Mouse (Mus musculus) regulatory T cell (primary cell): ENCODE results near the gene Clec16a.

Experiments
- in situ Hi-C: fragments of 300-600 bp; cut with MboI, MseI; formaldehyde crosslinking; loops from one replicate; pipeline ENCODE4 v1.15.1; 2025; ENCODE audit warnings: high pct_unique_total_duplicates

Clec16a gene

GRCm38 (mm10) chr16:10749226-10749625 is 204.1 kb downstream of the Clec16a start:
- in situ Hi-C loops = no loop called here

GRCm38 (mm10) chr16:10749824-10750223 is 204.7 kb downstream of the Clec16a start:
- in situ Hi-C loops = no loop called here

DNA sequence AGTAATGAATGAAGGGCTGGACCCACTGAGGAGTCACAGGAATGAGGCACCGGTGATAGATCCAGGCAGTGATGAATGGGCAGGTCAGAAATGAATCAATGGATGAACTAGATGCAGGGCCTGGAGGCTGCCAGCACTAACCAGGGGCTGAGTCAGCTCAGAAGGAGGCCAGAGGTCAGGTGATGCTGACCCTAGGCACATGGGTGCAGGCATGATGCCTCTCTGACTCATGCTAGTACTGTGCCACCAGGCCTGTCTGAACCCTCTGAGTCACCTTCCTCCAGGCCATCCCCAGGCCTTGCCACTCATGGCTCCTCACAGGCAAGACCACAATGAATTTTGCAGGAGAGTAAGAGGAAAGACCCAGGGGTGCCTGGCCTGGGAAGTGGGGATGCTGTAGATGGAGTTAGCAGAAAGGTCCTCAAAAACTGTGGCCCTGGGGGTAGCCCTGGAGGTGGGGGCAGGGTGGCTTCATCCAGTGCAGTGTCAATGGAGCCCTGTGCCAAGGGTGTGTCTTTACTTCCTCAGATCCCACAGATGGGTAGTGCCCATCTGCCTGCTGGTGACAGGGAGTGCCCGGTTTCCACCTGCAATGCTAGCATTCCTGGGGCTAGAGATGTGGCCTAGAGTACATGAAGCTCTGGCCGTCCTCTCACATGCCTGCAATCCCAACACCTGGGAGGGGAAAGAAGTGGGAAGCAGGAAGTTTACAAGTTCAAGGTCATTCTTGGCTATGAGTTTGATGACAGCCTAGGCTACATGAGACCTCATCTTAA is 209.6 kb downstream of the Clec16a start:
- in situ Hi-C loops = no loop called here

GRCm38 (mm10) chr16:10756168-10756567 is 211.0 kb downstream of the Clec16a start:
- in situ Hi-C loops = no loop called here

- in situ Hi-C loops = no loop called here
Observed at GRCm38 (mm10) chr16:10761182-10761581, 216.0 kb downstream of the Clec16a start.

DNA sequence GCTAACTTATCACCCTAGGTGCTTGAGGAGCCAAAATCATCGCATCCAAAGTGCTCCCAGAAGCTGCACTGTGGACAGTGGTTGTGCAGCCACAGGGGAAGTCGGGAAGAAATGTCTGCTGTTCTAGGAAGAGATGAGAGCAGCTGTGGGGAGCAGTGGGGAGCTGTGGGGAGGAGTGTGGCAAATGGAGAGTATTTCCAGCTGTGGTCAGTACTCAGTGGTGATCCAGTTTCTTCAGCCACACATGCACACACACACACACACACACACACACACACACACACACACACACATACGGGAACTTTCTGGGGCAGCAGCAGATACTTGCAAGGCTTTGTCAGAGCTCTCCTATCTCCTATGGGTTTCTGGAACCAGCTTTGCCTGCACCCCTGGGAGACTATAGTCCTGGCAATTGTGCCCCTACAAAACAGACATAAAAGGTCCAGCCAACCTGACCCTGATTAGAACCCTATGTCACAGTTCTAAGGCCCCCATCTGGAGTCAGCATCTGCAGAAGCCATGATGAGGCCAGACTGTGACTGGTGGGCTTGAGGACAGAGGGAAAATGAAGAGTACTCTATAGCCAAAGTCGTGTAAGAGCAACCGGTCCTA is 217.5 kb downstream of the Clec16a start:
- in situ Hi-C loops = no loop called here

GRCm38 (mm10) chr16:10763540-10764264 is 218.6 kb downstream of the Clec16a start:
- in situ Hi-C loops = no loop called here

DNA sequence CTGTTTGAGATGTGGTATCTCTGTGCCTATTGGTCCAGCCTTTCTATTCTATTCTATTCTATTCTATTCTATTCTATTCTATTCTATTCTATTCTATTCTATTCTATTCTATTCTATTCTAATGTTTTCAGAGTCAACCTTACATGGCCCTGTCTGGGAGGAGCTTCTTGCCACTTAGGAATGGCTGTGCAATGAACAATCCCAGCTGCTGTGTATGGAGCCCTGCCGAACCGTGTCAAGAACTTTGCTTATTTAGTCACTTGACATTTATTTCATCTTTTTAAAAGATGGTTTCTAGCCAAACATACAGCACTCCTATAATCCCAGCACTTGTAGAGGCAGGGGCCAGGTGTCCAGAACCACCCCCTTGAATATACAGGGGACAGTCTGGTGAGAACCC is 219.2 kb downstream of the Clec16a start:
- in situ Hi-C loops = no loop called here

DNA sequence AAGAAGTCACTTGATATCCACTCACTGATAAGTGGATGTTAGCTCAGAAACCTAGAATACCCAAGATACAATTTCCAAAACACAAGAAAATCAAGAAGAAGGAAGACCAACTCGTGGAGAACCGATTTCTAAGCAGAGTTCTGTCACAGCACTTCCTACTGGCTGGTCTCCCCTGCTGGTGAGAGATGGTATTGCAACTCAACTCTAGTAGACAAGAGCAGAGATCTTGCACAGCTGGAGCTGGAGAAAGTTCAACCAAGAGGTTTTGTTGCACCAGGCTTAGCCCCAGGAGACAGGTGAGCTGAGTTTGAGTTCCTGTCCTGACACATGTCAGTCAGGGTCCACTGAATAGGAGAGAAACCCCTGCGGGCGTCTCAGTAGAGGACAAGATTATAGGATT is 222.0 kb downstream of the Clec16a start:
- in situ Hi-C loops = no loop called here

- in situ Hi-C loops = no loop called here
Observed at GRCm38 (mm10) chr16:10768821-10769220, 223.7 kb downstream of the Clec16a start.

DNA sequence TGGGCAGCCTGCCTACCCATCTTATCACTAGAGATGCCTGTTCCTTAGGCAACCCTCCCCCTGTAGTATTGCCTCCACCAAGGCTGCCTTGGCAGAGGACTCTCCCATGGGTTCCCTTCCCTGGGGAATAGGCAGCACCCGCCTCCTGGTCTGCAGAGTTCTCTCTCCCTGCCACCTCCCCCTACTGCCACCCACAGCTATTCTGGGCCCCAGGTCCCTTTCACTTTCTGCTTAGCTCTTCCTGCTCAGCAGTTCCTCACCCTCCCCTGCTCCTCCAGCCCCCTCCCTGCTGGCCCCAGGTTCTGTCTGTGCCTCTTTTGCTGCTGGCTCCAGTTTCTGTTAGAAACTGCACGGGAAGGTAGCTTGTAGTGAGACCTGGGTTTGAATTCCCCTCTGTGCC is 224.5 kb downstream of the Clec16a start:
- in situ Hi-C loops = loop anchor here (5.0 kb wide), 1 partner anchor 107 kb away; no protein-coding TSS in a partner anchor

- in situ Hi-C loops = loop anchor here (5.0 kb wide), 1 partner anchor 108 kb away; no protein-coding TSS in a partner anchor
Observed at GRCm38 (mm10) chr16:10770531-10771325, 225.6 kb downstream of the Clec16a start.

- in situ Hi-C loops = loop anchor here (5.0 kb wide), 1 partner anchor 110 kb away; no protein-coding TSS in a partner anchor
Observed at GRCm38 (mm10) chr16:10771769-10772510, 226.8 kb downstream of the Clec16a start.

GRCm38 (mm10) chr16:10773543-10773942 is 228.4 kb downstream of the Clec16a start:
- in situ Hi-C loops = loop anchor here (5.0 kb wide), 1 partner anchor 111 kb away; no protein-coding TSS in a partner anchor

GRCm38 (mm10) chr16:10774726-10775125 is 229.6 kb downstream of the Clec16a start:
- in situ Hi-C loops = loop anchor here (5.0 kb wide), 1 partner anchor 112 kb away; no protein-coding TSS in a partner anchor

- in situ Hi-C loops = no loop called here
Observed at GRCm38 (mm10) chr16:10776322-10776721, 231.2 kb downstream of the Clec16a start.

GRCm38 (mm10) chr16:10777579-10778160 is 232.5 kb downstream of the Clec16a start:
- in situ Hi-C loops = no loop called here

DNA sequence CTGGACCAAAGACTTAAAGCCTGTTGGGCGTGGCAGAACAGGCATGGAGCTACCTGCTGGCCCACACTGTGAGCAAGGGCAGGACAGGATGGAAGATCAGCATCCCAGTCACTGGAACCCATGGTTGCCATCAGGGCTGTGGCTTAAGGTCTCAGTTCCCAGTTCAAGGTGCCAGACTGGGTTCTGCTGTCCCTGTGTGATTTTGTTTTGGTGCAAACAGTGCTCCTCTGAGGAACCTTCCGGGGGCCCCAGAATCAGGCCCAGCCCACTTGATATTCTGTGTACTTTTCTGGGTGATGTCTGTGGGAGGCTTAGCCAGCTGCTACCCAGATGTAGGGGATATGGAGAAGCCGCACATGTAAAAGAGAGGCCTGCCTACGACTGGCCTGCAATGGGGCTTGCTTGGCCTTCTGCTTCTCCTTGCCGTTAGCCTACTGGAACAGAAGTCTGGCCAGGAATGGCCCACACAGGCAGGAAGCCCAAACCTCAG is 235.5 kb downstream of the Clec16a start:
- in situ Hi-C loops = loop anchor here (10.0 kb wide), 1 partner anchor 54 kb away; the partner anchor contains the start of gene Rmi2

GRCm38 (mm10) chr16:10781862-10782371 is 236.8 kb downstream of the Clec16a start:
- in situ Hi-C loops = loop anchor here (10.0 kb wide), 1 partner anchor 53 kb away; the partner anchor contains the start of gene Rmi2
